Mouse (Mus musculus) B cell, adult 67 days (primary cell): ENCODE data around the gene Copb1. TPM values are rescaled to one million over a fixed set of nuclear protein-coding genes. Genes with fewer than 3 reads are reported as not detected.

ENCODE experiments used
- total RNA-seq, 2 experiments: library from RNA; stranded (reverse); gene quantifications; 4 replicates each; pipeline ENCODE4 v1.2.4; 2023

The Copb1 gene
- 10 to 100 TPM; 91.2 to 91.3 TPM for total RNA-seq

DNA sequence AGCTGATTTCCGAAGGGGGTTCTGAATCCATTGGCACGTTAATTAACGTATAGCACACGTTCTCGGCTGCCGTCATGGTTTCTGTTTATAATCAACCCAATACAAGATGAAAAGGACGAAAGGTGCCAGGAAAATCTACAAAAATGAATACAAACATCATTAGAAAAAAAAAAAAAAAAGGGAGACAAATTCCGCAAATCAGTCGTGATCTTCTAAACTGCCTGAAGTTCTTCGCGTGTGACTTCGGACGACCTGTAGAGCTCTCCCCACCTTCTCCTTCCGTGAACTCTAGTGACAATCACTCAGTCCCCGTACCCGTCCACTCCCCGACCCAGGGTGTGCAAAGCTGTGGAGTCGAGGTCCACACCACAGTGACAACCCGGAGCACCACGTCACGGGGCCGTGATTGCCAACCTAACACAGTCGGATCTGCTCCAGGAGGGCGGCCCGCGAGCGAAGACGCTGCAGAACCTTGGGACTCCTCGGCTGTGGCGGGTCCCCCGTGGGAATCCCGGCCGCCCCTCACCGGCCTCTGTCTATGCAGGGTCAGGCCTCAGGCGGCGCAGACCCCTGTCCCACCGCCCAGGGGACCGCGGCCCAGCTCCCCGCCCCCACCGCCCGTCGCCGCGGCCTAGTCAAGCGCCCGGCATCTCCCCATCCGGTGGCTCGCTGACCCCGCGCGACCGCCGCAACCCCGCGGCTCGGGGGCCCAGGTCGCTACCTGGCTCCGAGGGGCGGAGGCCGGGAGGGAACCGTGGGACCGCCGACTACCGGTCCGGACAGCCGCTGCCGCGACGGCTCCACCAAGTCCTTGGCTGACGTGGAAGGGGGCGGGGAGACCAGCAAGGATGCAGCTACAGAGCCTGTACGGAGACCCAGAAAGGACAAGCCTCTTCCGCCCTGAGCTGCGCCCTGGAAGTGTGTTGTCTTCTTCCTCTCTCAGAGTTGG is at the start of gene Copb1:
Gene Copb1 (minus strand): TSS at position 827 of the 949 bp plus-strand sequence.

DNA sequence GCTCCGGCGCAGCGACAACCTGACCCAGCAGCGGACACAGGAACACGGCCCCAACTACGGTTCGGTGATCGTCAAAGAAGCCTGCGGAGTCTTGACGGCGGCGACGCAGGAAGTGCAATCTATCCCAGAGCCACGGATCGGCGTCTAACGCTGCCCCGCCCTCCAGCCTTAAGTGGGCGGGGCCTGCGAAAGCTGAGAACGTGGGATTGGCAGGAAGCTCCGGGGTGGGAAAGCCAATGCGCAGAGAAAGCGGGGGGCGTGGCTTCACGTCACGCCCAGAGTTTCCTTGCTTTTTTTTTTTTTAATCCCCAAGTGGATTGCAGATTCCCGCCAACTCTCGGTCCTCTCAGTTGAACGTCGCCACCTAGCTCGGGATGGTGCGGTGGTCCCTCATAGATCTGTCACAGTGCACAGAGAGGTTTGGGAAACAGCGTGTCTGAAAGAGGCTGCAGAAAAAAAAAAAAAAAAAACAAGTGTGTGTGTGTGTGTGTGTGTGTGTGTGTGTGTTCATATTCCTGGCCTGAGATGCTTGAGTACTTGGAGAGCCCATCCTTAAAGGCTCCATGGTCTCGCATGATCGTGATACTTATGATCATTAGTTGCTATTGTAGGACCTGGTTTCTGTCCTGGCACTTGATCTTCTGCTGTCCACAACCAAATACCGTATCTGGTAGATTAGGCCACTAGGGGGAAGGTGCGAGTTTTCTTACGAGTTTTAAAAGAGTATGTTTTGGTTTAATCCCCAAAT is 21.7 kb upstream of the Copb1 start, which contains the start of gene Psma1:
Gene Psma1 (minus strand): TSS at position 114 of the 748 bp plus-strand sequence.

Other genes starting within 250 kb of the Copb1 start
- 10 to 100 TPM; 64.8 to 69.3 TPM for gene Rras2, start 136.9 kb downstream of the Copb1 start, total RNA-seq
- gene Psma1, start 21.4 kb upstream of the Copb1 start, total RNA-seq: 100 to 1,000 TPM; 109 to 113 TPM
- gene Pde3b, start 160.6 kb upstream of the Copb1 start, total RNA-seq: 10 to 100 TPM; 33.6 to 65.9 TPM